Mouse (Mus musculus): ENCODE measurements around the gene Tpcn2.

Gene Tpcn2

GRCm38 (mm10) chr7:145242851-145243712 lies 40.7 kb downstream of the Tpcn2 start:
- DNase-seq (ENCODE audit: extremely low spot score) = peak; percentile 82

DNA sequence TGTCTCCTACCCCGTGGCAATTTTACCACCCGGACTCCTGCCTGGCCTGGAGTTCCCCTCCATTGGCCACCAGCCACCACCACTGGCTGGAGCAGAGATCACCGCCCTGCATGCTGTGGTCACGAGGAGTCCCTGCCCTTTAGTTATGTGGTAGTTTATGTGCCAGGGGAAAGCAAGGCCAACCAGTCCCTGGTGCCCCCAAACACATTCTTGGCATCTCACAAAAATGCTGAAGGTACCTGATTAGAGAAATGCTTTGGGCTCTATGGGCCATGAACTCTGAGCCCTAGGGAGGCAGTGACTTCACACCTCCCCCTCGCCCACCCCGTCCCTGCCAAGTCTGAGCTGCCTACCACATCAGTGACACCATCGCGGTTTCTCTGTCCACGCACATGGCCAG lies 41.8 kb downstream of the Tpcn2 start:
- no peak for DNase-seq (ENCODE audit: extremely low spot score)

GRCm38 (mm10) chr7:145240929-145241328 lies 42.9 kb downstream of the Tpcn2 start:
- no peak for DNase-seq (ENCODE audit: extremely low spot score)

GRCm38 (mm10) chr7:145239736-145240505 lies 43.9 kb downstream of the Tpcn2 start:
- DNase-seq (ENCODE audit: extremely low spot score) = no peak

GRCm38 (mm10) chr7:145239145-145239544 lies 44.7 kb downstream of the Tpcn2 start:
- no peak for DNase-seq (ENCODE audit: extremely low spot score)

DNA sequence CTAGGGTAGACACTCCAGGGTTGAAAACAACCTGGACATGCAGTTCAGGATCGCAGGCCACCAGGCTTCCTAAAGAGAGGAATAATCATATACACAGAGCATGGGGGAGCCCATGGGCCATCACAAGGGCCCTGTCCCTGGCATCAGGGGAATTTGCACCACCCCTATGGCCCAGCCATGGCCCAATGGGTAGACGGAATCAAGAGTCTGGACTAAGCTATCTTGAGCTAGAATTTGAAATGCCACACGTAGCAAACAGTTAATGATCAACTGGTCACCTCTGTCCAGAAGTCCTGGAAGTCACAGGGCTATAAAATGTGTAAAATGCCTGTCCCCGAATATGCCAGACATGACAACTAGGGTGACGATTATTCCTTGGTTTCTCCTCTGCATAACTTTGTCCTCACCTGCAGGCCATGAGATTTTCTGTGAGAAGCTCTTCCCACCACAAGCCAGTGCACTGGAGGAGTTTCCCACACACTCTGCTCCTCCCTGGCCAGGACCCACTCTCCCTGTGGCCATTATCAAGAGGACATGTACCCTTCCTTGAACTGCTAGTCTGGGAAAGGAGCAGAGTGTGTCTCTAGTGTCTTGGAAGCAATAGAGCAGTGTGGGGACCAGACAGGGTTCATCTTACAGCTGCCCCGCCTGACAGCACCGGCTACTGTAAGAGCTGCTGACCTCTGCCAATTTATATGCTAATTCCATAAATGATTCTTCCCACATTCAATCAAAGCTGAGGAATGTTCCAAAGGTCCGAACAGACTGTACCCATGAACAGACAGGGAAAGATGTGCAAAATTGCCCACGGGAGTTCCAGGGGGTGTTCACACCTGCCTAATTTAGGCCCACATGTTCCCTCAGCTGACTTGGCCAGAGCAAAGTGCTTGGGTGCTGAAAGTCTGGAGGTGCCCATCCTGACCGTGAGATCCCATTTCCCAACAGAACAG lies 48.7 kb downstream of the Tpcn2 start:
- DNase-seq (ENCODE audit: extremely low spot score) = no peak

- no peak for DNase-seq (ENCODE audit: extremely low spot score)
Observed at GRCm38 (mm10) chr7:145231659-145232058, 52.2 kb downstream of the Tpcn2 start.

GRCm38 (mm10) chr7:145226641-145227040 lies 57.2 kb downstream of the Tpcn2 start:
- DNase-seq (ENCODE audit: extremely low spot score) = no peak

GRCm38 (mm10) chr7:145225626-145226025 lies 58.2 kb downstream of the Tpcn2 start:
- DNase-seq (ENCODE audit: extremely low spot score) = no peak

DNA sequence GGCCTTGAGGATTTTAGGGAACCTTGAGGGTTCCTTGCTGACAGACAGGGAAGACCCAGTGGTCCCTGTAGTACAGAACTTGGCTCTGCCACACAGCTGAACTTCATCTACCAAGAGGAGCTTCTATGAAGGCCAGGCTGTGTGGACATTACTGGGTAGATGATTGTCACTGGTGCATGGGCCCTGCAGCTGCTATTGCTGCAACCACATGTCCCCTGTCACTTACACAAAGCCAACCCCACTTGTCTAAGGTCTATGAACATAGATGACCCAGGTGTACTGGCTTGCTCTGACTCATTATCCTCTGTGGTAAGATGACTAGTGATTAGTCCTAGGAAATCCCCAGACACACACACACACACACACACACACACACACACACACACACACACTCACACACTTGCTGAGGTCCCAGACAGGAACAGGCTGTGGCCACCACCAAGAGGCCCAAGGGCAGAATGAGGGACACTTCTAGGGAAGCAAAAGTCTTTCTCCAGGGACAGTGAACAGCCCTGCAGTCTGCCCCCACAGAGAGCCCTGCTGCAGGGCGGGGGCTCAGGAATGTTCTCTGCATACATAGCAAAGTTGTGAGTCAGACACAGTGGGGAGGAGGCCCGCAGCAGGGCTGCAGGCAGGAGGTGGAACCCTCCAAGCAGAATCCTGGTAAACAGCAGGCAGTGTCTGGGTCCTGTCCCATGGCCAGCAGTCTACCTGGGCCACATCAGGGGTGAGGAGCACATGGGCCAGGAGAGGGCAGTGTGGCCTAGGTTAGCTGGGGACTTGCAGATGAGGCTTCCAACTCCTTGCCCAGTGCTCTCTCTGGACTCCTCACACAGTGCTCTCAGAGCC lies 61.7 kb downstream of the Tpcn2 start:
- peak; percentile 37 for DNase-seq (ENCODE audit: extremely low spot score)

DNA sequence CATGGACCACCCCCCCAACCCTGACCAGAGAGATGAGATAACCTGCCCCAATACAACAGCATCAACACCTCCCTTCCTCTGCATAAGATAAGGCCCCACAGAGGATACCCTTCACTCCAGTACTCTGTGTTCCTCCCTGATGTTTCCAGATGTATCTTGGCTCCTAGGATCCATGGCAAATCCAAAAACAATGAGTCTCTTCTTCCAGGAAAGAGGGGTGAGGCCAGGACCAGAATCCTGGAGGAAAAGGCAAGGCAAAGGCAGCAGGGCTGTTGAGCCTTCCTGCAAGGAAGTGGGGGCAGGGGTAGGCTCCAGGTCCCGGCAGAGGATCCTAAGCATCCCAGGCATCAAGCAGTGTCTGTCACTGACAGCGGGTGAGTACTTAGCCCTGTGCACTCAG lies 62.5 kb downstream of the Tpcn2 start:
- DNase-seq (ENCODE audit: extremely low spot score) = no peak

GRCm38 (mm10) chr7:145219420-145219831 lies 64.4 kb downstream of the Tpcn2 start:
- DNase-seq (ENCODE audit: extremely low spot score) = no peak

GRCm38 (mm10) chr7:145216591-145216990 lies 67.2 kb downstream of the Tpcn2 start:
- peak; percentile 32 for DNase-seq (ENCODE audit: extremely low spot score)

DNA sequence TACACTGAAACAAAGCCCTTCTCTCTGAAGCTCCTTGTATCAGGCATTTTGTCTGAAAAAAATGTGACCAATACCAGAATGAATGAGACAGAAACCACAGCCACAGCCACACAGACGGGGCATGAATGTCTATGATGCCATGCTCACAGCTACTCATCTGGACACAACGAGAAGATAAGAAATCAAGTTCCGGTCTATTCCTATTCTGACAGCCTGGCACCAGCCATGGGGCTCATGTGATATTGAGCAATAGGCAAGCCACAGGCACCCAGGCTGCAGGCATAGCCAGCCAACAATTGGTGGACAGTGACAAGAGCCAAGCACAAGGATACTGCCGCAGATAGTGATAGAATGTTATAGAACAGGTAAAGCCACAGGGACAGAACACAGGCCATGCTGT lies 68.3 kb downstream of the Tpcn2 start:
- DNase-seq (ENCODE audit: extremely low spot score) = no peak

GRCm38 (mm10) chr7:145211680-145212659 lies 71.8 kb downstream of the Tpcn2 start:
- peak; percentile 60 for DNase-seq (ENCODE audit: extremely low spot score)

GRCm38 (mm10) chr7:145210477-145211070 lies 73.2 kb downstream of the Tpcn2 start:
- DNase-seq (ENCODE audit: extremely low spot score) = no peak

- DNase-seq (ENCODE audit: extremely low spot score) = no peak
Observed at GRCm38 (mm10) chr7:145208006-145208405, 75.8 kb downstream of the Tpcn2 start, which contains the start of gene 1810010D01Rik. Gene 1810010D01Rik (minus strand): TSS chr7:145208119.

DNA sequence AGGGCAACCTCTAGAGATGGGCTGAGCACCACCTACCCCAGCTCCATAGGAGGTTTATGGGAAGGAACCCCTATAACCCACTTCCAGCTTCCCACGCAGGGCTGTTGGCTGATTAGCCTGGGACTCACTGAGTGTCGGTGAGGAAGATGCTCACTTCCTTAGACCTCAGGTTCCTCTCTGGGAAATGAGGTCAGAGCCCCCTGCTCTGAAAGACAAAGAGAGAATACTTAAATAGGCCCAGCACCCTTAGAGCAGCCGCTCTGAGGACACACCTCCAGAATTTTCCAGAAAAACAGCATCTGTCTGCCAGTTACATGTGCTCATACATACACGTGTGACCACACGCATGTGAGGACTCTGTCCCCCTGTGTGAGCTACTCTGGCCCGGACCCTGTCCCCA lies 77.0 kb downstream of the Tpcn2 start:
- no peak for DNase-seq (ENCODE audit: extremely low spot score)

DNA sequence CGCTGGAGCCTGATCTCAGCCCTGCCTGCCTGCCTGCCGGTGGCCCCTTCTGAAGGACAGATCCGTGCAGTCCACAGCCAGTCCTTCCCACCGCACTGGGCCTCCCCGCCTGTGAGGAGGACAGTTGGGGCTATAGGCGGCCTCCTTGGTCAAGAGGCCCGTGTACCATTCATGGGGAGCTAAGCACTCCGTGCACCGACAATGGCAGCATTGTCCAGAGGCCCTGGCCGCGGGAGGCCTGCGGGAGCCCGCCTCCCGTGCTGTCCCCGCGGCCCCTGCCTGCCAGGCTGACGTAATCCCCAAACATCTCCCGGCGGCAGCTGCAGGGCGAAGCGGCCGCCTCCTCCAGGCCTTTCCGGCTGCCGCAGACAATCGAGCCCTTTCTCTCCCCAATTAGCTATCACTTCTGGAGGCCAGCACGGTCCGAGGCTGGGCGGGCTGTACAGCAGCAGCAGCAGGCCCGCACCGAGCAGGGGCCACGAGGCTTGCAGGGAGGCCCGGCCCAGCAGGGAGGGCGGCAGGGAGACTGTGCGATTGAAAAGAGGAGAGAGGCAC lies 77.7 kb downstream of the Tpcn2 start:
- DNase-seq (ENCODE audit: extremely low spot score) = peak; percentile 88

Measured in embryo, embryonic 9.5 days (tissue).